Mouse (Mus musculus): Measurements from ENCODE around the gene Gm49486. TPM values are rescaled to one million over a fixed set of nuclear protein-coding genes. Genes with fewer than 3 reads are reported as not detected.

The Gm49486 gene
- polyA plus RNA-seq, 1 experiment from 2014 or later = 1.5 TPM

GRCm38 (mm10) chr15:79258521-79258920 lies 29.3 kb downstream of the Gm49486 start:
- H3K4me2 ChIP-seq (ENCODE audit: low read depth, low read length) = no peak overlapping the region
- H3K27me3 ChIP-seq (ENCODE audit: control insufficient read depth, insufficient read depth, low read length) = peaks cover 32% of the 10 kb centered on the region
- H3K4me3 ChIP-seq (ENCODE audit: low read depth, low read length) = no peak overlapping the region
- no peaks in the 10 kb centered on the region for H3K36me3 ChIP-seq (ENCODE audit: control insufficient read depth, insufficient read depth, low read length)
- WGBS = 28% methylated on average over 17 of the region's 17 CpGs
- no peaks in the 10 kb centered on the region for H3K9me3 ChIP-seq (ENCODE audit: control insufficient read depth, low read length)
- H3K4me1 ChIP-seq (ENCODE audit: control insufficient read depth, insufficient read depth, low read length) = peaks cover 9% of the 10 kb centered on the region
- H3K9ac ChIP-seq (replicated peaks; ENCODE audit: low read depth, low read length) = no peak overlapping the region
- no peak for ATAC-seq (ENCODE audit: low read depth)
- H3K27ac ChIP-seq (ENCODE audit: low read depth, low read length) = no peak overlapping the region

GRCm38 (mm10) chr15:79261095-79261725 lies 32.0 kb downstream of the Gm49486 start:
- Histone ChIP-seq H3K27me3 (ENCODE audit: control insufficient read depth, insufficient read depth, low read length) (peaks cover 32% of the 10 kb centered on the region), H3K9me3 (ENCODE audit: control insufficient read depth, low read length) (no peaks in the 10 kb centered on the region), H3K27ac (ENCODE audit: low read depth, low read length) (no peak overlapping the region), H3K36me3 (ENCODE audit: control insufficient read depth, insufficient read depth, low read length) (no peaks in the 10 kb centered on the region), H3K9ac (replicated peaks; ENCODE audit: low read depth, low read length) (peak overlapping the region; percentile 72), H3K4me2 (ENCODE audit: low read depth, low read length) (peak overlapping the region; percentile 94), H3K4me3 (ENCODE audit: low read depth, low read length) (peak overlapping the region; percentile 47), H3K4me1 (ENCODE audit: control insufficient read depth, insufficient read depth, low read length) (peaks cover 9% of the 10 kb centered on the region)
- WGBS = under 1% methylated on average over 57 of the region's 62 CpGs
- peak; percentile 73 for ATAC-seq (ENCODE audit: low read depth)

- no peaks in the 10 kb centered on the region for H3K9me3 ChIP-seq (ENCODE audit: control insufficient read depth, low read length)
- peaks cover 32% of the 10 kb centered on the region for H3K27me3 ChIP-seq (ENCODE audit: control insufficient read depth, insufficient read depth, low read length)
- peak; percentile 44; the same call in 1 of the 2 replicates for ATAC-seq (ENCODE audit: low read depth)
- peak overlapping the region; percentile 94 for H3K4me2 ChIP-seq (ENCODE audit: low read depth, low read length)
- peak overlapping the region; percentile 47 for H3K4me3 ChIP-seq (ENCODE audit: low read depth, low read length)
- no peaks in the 10 kb centered on the region for H3K36me3 ChIP-seq (ENCODE audit: control insufficient read depth, insufficient read depth, low read length)
- H3K4me1 ChIP-seq (ENCODE audit: control insufficient read depth, insufficient read depth, low read length) = peaks cover 9% of the 10 kb centered on the region
- WGBS = under 1% methylated on average over 22 of the region's 28 CpGs
- H3K9ac ChIP-seq (replicated peaks; ENCODE audit: low read depth, low read length) = peak overlapping the region; percentile 72
- H3K27ac ChIP-seq (ENCODE audit: low read depth, low read length) = no peak overlapping the region
These were observed 32.6 kb downstream of the Gm49486 start for GRCm38 (mm10) chr15:79261757-79262156.

GRCm38 (mm10) chr15:79262375-79262774 lies 33.2 kb downstream of the Gm49486 start:
- WGBS = 19% methylated on average over 13 of the region's 13 CpGs
- H3K4me2 ChIP-seq (ENCODE audit: low read depth, low read length) = peak overlapping the region; percentile 94

GRCm38 (mm10) chr15:79262786-79263309 lies 33.7 kb downstream of the Gm49486 start:
- H3K4me2 ChIP-seq (ENCODE audit: low read depth, low read length) = no peak overlapping the region
- H3K9ac ChIP-seq (replicated peaks; ENCODE audit: low read depth, low read length) = no peak overlapping the region
- 91% methylated on average over 3 of the region's 3 CpGs for WGBS
- no peak overlapping the region for H3K4me3 ChIP-seq (ENCODE audit: low read depth, low read length)
- H3K27me3 ChIP-seq (ENCODE audit: control insufficient read depth, insufficient read depth, low read length) = peaks cover 32% of the 10 kb centered on the region
- H3K4me1 ChIP-seq (ENCODE audit: control insufficient read depth, insufficient read depth, low read length) = peaks cover 9% of the 10 kb centered on the region
- no peaks in the 10 kb centered on the region for H3K9me3 ChIP-seq (ENCODE audit: control insufficient read depth, low read length)
- H3K36me3 ChIP-seq (ENCODE audit: control insufficient read depth, insufficient read depth, low read length) = no peaks in the 10 kb centered on the region
- ATAC-seq (ENCODE audit: low read depth) = no peak
- H3K27ac ChIP-seq (ENCODE audit: low read depth, low read length) = no peak overlapping the region

More at GRCm38 (mm10) chr15:79262375-79262774, 33.2 kb downstream of the Gm49486 start:
- H3K9me3 ChIP-seq (ENCODE audit: control insufficient read depth, low read length) = no peaks in the 10 kb centered on the region
- H3K27me3 ChIP-seq (ENCODE audit: control insufficient read depth, insufficient read depth, low read length) = peaks cover 32% of the 10 kb centered on the region
- H3K27ac ChIP-seq (ENCODE audit: low read depth, low read length) = no peak overlapping the region
- no peak for ATAC-seq (ENCODE audit: low read depth)
- no peaks in the 10 kb centered on the region for H3K36me3 ChIP-seq (ENCODE audit: control insufficient read depth, insufficient read depth, low read length)
- H3K9ac ChIP-seq (replicated peaks; ENCODE audit: low read depth, low read length) = no peak overlapping the region
- H3K4me1 ChIP-seq (ENCODE audit: control insufficient read depth, insufficient read depth, low read length) = peaks cover 9% of the 10 kb centered on the region
- H3K4me3 ChIP-seq (ENCODE audit: low read depth, low read length) = peak overlapping the region; percentile 47

GRCm38 (mm10) chr15:79263726-79264125 lies 34.5 kb downstream of the Gm49486 start:
- Histone ChIP-seq H3K9me3 (ENCODE audit: control insufficient read depth, low read length) (no peaks in the 10 kb centered on the region), H3K36me3 (ENCODE audit: control insufficient read depth, insufficient read depth, low read length) (no peaks in the 10 kb centered on the region), H3K4me1 (ENCODE audit: control insufficient read depth, insufficient read depth, low read length) (peaks cover 9% of the 10 kb centered on the region), H3K9ac (replicated peaks; ENCODE audit: low read depth, low read length) (no peak overlapping the region), H3K4me3 (ENCODE audit: low read depth, low read length) (no peak overlapping the region), H3K4me2 (ENCODE audit: low read depth, low read length) (no peak overlapping the region), H3K27ac (ENCODE audit: low read depth, low read length) (no peak overlapping the region), H3K27me3 (ENCODE audit: control insufficient read depth, insufficient read depth, low read length) (peaks cover 32% of the 10 kb centered on the region)
- ATAC-seq (ENCODE audit: low read depth) = no peak
- 91% methylated on average over 6 of the region's 6 CpGs for WGBS

- no peaks in the 10 kb centered on the region for H3K36me3 ChIP-seq (ENCODE audit: control insufficient read depth, insufficient read depth, low read length)
- 63% methylated on average over 4 of the region's 4 CpGs for WGBS
- H3K27ac ChIP-seq (ENCODE audit: low read depth, low read length) = no peak overlapping the region
- H3K4me1 ChIP-seq (ENCODE audit: control insufficient read depth, insufficient read depth, low read length) = peaks cover 13% of the 10 kb centered on the region
- peaks cover 26% of the 10 kb centered on the region for H3K27me3 ChIP-seq (ENCODE audit: control insufficient read depth, insufficient read depth, low read length)
- no peaks in the 10 kb centered on the region for H3K9me3 ChIP-seq (ENCODE audit: control insufficient read depth, low read length)
- no peak overlapping the region for H3K9ac ChIP-seq (replicated peaks; ENCODE audit: low read depth, low read length)
- ATAC-seq (ENCODE audit: low read depth) = no peak
- no peak overlapping the region for H3K4me3 ChIP-seq (ENCODE audit: low read depth, low read length)
- no peak overlapping the region for H3K4me2 ChIP-seq (ENCODE audit: low read depth, low read length)
These were observed 36.2 kb downstream of the Gm49486 start for GRCm38 (mm10) chr15:79265384-79265783.

GRCm38 (mm10) chr15:79268521-79268920 lies 39.3 kb downstream of the Gm49486 start:
- Histone ChIP-seq H3K9ac (replicated peaks; ENCODE audit: low read depth, low read length) (no peak overlapping the region), H3K36me3 (ENCODE audit: control insufficient read depth, insufficient read depth, low read length) (no peaks in the 10 kb centered on the region), H3K4me2 (ENCODE audit: low read depth, low read length) (no peak overlapping the region), H3K9me3 (ENCODE audit: control insufficient read depth, low read length) (no peaks in the 10 kb centered on the region), H3K27me3 (ENCODE audit: control insufficient read depth, insufficient read depth, low read length) (no peaks in the 10 kb centered on the region), H3K27ac (ENCODE audit: low read depth, low read length) (no peak overlapping the region), H3K4me3 (ENCODE audit: low read depth, low read length) (no peak overlapping the region), H3K4me1 (ENCODE audit: control insufficient read depth, insufficient read depth, low read length) (peaks cover 13% of the 10 kb centered on the region; the same call in 1 of the 2 replicates)
- WGBS = 35% methylated on average over 1 of the region's 1 CpGs
- no peak for ATAC-seq (ENCODE audit: low read depth)

GRCm38 (mm10) chr15:79270317-79271123 lies 41.3 kb downstream of the Gm49486 start:
- Histone ChIP-seq H3K27ac (ENCODE audit: low read depth, low read length) (0 out of 2 replicates have a peak overlapping the region, but pooled peaks have one; percentile 22), H3K9ac (replicated peaks; ENCODE audit: low read depth, low read length) (peak overlapping the region; percentile 25), H3K4me2 (ENCODE audit: low read depth, low read length) (peak overlapping the region; percentile 89), H3K9me3 (ENCODE audit: control insufficient read depth, low read length) (no peaks in the 10 kb centered on the region), H3K4me1 (ENCODE audit: control insufficient read depth, insufficient read depth, low read length) (peaks cover 13% of the 10 kb centered on the region; the same call in 1 of the 2 replicates), H3K36me3 (ENCODE audit: control insufficient read depth, insufficient read depth, low read length) (no peaks in the 10 kb centered on the region), H3K27me3 (ENCODE audit: control insufficient read depth, insufficient read depth, low read length) (no peaks in the 10 kb centered on the region), H3K4me3 (ENCODE audit: low read depth, low read length) (peak overlapping the region; percentile 31)
- peak; percentile 73 for ATAC-seq (ENCODE audit: low read depth)
- under 1% methylated on average over 33 of the region's 33 CpGs for WGBS

Measured in neural tube, embryonic 14.5 days (tissue).